Mouse (Mus musculus) left cerebral cortex, postnatal 25 days (tissue): ENCODE results near the gene BC049762. TPM values are rescaled to one million over a fixed set of nuclear protein-coding genes. Genes with fewer than 3 reads are reported as not detected.

Experiments used
- DNase-seq, 2 experiments: peaks; one replicate each; pipeline ENCODE4 v3.0.0; 2022; ENCODE audit warnings: low spot score in 2 of 2, mixed read lengths in 1 of 2
- intact Hi-C: fragments of 180-260 bp; cut with DNase I; formaldehyde crosslinking; loops from one replicate; pipeline ENCODE4 v1.15.1; 2025
- total RNA-seq, 2 experiments: library from RNA; stranded (reverse); gene quantifications; 2 replicates each; pipeline ENCODE4 v1.2.3; 2021

Gene BC049762
- not detected for total RNA-seq

GRCm38 (mm10) chr11:51262342-51263285 lies at the start of gene BC049762:
BC049762 (minus strand) TSS chr11:51263046.
- intact Hi-C loops: loop anchor here (2.0 to 5.0 kb wide), 2 partner anchors 36 to 205 kb away; partner anchors contain the start of gene Zfp354a
- DNase-seq: peak; percentile 99

- DNase-seq: no peak
- intact Hi-C loops: no loop called here
Measured at GRCm38 (mm10) chr11:51311846-51312245, 49.0 kb upstream of the BC049762 start.

GRCm38 (mm10) chr11:51308306-51308705 lies 45.5 kb upstream of the BC049762 start:
- DNase-seq: no peak
- intact Hi-C loops: no loop called here

- peak in 1 of 2 experiments; percentile 66 for DNase-seq
Measured at GRCm38 (mm10) chr11:51303981-51304553, 41.2 kb upstream of the BC049762 start.

GRCm38 (mm10) chr11:51302396-51302795 lies 39.5 kb upstream of the BC049762 start:
- intact Hi-C loops: no loop called here

More at GRCm38 (mm10) chr11:51303981-51304553, 41.2 kb upstream of the BC049762 start:
- intact Hi-C loops: no loop called here

GRCm38 (mm10) chr11:51298691-51299090 lies 35.8 kb upstream of the BC049762 start:
- intact Hi-C loops: no loop called here
- DNase-seq: no peak

More at GRCm38 (mm10) chr11:51302396-51302795, 39.5 kb upstream of the BC049762 start:
- DNase-seq: no peak

GRCm38 (mm10) chr11:51295742-51296141 lies 32.9 kb upstream of the BC049762 start:
- DNase-seq: no peak
- intact Hi-C loops: no loop called here

- no peak for DNase-seq
- intact Hi-C loops: no loop called here
Measured at GRCm38 (mm10) chr11:51293956-51294530, 31.2 kb upstream of the BC049762 start.

- peak in 1 of 2 experiments; percentile 21 for DNase-seq
- intact Hi-C loops: no loop called here
Measured at GRCm38 (mm10) chr11:51290066-51290955, 27.5 kb upstream of the BC049762 start.

GRCm38 (mm10) chr11:51289564-51290041 lies 26.8 kb upstream of the BC049762 start, which contains the start of gene Col23a1:
Col23a1 (plus strand) TSS chr11:51289920.
- DNase-seq: peak; percentile 63 to 67
- intact Hi-C loops: loop anchor here (1.0 to 10.0 kb wide), 4 partner anchors 157 to 395 kb away; partner anchors contain the start of gene 0610009B22Rik

GRCm38 (mm10) chr11:51274418-51274817 lies 11.6 kb upstream of the BC049762 start:
- intact Hi-C loops: no loop called here
- DNase-seq: no peak

GRCm38 (mm10) chr11:51265326-51265725 lies 2.5 kb upstream of the BC049762 start:
- DNase-seq: no peak
- intact Hi-C loops: loop anchor here (2.0 kb wide), 1 partner anchor 325 kb away; no protein-coding TSS in a partner anchor

GRCm38 (mm10) chr11:51264352-51264751 lies 1.5 kb upstream of the BC049762 start:
- intact Hi-C loops: loop anchor here (2.0 to 5.0 kb wide), 2 partner anchors 207 to 324 kb away; partner anchors contain the start of gene Zfp354a
- DNase-seq: no peak

- intact Hi-C loops: loop anchor here (2.0 to 5.0 kb wide), 2 partner anchors 37 to 206 kb away; partner anchors contain the start of gene Zfp354a
- peak in 1 of 2 experiments; percentile 59 for DNase-seq
Measured at GRCm38 (mm10) chr11:51263286-51263831, 513 bp upstream of the BC049762 start.

- DNase-seq: no peak
- intact Hi-C loops: loop anchor here (2.0 to 5.0 kb wide), 2 partner anchors 35 to 204 kb away; partner anchors contain the start of gene Zfp354a
Measured at GRCm38 (mm10) chr11:51261680-51262219, 1.1 kb downstream of the BC049762 start, which contains the start of gene Clk4. Clk4 (plus strand) TSS chr11:51261730.

GRCm38 (mm10) chr11:51257006-51257405 lies 5.8 kb downstream of the BC049762 start:
- intact Hi-C loops: no loop called here
- no peak for DNase-seq

GRCm38 (mm10) chr11:51242897-51243296 lies 19.9 kb downstream of the BC049762 start:
- intact Hi-C loops: no loop called here
- DNase-seq: no peak

- no peak for DNase-seq
- intact Hi-C loops: no loop called here
Measured at GRCm38 (mm10) chr11:51234626-51235025, 28.2 kb downstream of the BC049762 start.
